Mouse (Mus musculus) stomach, postnatal 0 days (tissue): ENCODE measurements around the gene Mtrex.

Experiments used
- CTCF ChIP-seq: IDR thresholded peaks from 2 replicates; pipeline ENCODE4 v1.5.1; 2016; ENCODE audit warnings: antibody characterized with exemption, low read depth, mild to moderate bottlenecking, moderate library complexity
- EP300 ChIP-seq: optimal IDR thresholded peaks from 2 replicates; pipeline ENCODE3; 2016; ENCODE audit warnings: antibody characterized with exemption

DNA sequence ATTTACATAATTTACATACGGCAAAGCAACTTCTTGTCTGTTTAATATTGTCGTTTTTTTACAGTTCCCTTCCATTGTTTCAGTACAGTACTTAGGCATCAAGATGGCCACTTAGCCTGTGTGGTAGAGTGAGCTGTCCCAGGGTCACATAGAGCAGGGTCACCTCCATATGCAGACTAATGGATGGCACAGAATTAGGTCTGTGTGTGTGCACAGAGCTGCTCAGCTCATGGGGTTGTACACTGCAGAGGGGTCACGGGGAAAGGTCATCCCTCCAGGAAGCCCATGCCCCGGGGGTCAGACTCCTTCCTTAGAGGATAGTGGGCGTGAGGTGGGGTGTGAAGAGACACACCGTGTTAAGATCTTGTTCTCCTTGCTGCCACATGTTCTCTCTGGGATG, 101.7 kb downstream of the Mtrex start:
- TF ChIP-seq CTCF: no peak
- TF ChIP-seq EP300: no peak
